In the genomic region with DNA sequence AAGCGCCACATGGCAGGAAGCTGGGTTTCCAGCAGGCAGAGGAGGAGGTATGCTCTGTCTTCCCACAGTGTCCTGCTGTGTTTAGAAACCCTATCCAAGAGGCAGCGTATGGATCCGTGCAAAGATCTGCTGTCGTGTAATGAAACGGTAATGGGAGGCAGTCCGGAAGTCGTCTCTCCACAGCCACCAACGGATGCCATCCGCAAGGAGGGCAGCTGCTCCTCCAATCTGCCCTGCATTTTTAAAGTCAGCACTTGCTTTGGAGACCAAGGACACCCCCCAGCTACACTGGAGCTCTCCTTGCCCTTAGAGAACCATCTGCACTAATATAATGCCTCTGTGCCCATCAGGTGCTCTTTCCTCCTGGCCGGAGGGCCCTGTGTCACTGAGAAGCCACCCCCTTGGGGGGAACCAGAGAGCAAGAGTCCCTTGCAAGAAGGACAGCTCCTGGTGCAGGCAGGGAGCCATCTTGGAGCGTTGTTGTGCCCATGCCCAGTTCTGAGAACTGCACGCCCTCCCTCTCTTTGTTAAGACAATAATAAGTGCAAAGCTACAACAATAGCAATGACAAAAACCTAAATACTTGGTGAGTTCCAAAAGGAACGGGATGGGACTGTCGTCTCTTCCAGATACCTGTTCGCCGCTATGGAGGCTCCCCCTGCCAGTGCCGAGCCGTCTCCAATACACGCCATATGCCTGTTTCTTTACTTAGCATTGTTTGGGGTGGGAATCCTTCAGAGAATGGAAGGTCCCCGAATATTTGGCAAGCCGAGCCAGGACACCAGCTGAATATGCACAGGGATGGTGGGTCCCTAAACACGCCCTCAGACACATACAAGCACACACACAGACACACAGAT, we compare ENCODE assay signal across 12 mouse cellular contexts.
A peak's percentile ranks its signal among the peaks of the same experiment; 100 is the strongest.
DNase-seq lines count a peak whose midpoint lies in the region; ATAC-seq and TF ChIP-seq lines count a peak whose summit lies in the region.
"Had no signal": no experiment of that assay in that cellular context is flagged by ENCODE, and none has a peak within 500 bp of the region (broad histone marks: within the 10 kb centered on the region; RNA-seq: fewer than 3 reads in every experiment).

No protein-coding gene starts in this region.

- H3K4me3 ChIP-seq in hindbrain, embryonic 10.5 days = no peak overlapping the region
- no peak overlapping the region for H3K4me3 ChIP-seq in hindbrain, embryonic 11.5 days (ENCODE audit: low read depth, low read length)
- H3K4me3 ChIP-seq in forebrain, postnatal 0 days (ENCODE audit: low read depth, low read length) = no peak overlapping the region
- H3K4me3 ChIP-seq: limb, embryonic 10.5 days; liver, embryonic 15.5 days had no signal

- 74% methylated on average over 22 of the region's 22 CpGs for WGBS in hindbrain, embryonic 10.5 days
- WGBS in hindbrain, embryonic 11.5 days = 76% methylated on average over 22 of the region's 22 CpGs
- WGBS in forebrain, postnatal 0 days = 59% methylated on average over 22 of the region's 22 CpGs

- no peak for TF ChIP-seq CTCF in forebrain, postnatal 0 days (IDR thresholded peaks at IDR 0.05; ENCODE audit: low read depth)

- H3K9ac ChIP-seq in hindbrain, embryonic 11.5 days (ENCODE audit: low read depth, low read length) = no peak overlapping the region
- H3K9ac ChIP-seq in forebrain, postnatal 0 days = no peak overlapping the region
- H3K9ac ChIP-seq: liver, embryonic 15.5 days had no signal

- no peak for ATAC-seq in hindbrain, embryonic 11.5 days (ENCODE audit: low FRiP score)
- peak; percentile 76 for ATAC-seq in forebrain, postnatal 0 days
- no peak for ATAC-seq in monocyte, adult 5-6 weeks (replicated peaks; ENCODE audit: insufficient number of reproducible peaks, low FRiP score, low TSS enrichment, poor library complexity, severe bottlenecking)

- H3K4me1 ChIP-seq in hindbrain, embryonic 10.5 days (replicated peaks) = peaks cover 14% of the 10 kb centered on the region
- no peaks in the 10 kb centered on the region for H3K4me1 ChIP-seq in hindbrain, embryonic 11.5 days (replicated peaks; ENCODE audit: control insufficient read depth, insufficient read depth, low read length)
- peaks cover 7% of the 10 kb centered on the region for H3K4me1 ChIP-seq in forebrain, postnatal 0 days (ENCODE audit: insufficient read depth)
- H3K4me1 ChIP-seq: liver, embryonic 15.5 days had no signal

- no peaks in the 10 kb centered on the region for H3K27me3 ChIP-seq in hindbrain, embryonic 10.5 days (ENCODE audit: insufficient read depth, poor library complexity, severe bottlenecking)
- no peaks in the 10 kb centered on the region for H3K27me3 ChIP-seq in hindbrain, embryonic 11.5 days (ENCODE audit: control insufficient read depth, insufficient read depth, low read length)
- H3K27me3 ChIP-seq in forebrain, postnatal 0 days (ENCODE audit: insufficient read depth, low read length) = no peaks in the 10 kb centered on the region
- H3K27me3 ChIP-seq: liver, embryonic 15.5 days had no signal

- no peaks in the 10 kb centered on the region for H3K36me3 ChIP-seq in hindbrain, embryonic 10.5 days
- H3K36me3 ChIP-seq in hindbrain, embryonic 11.5 days (ENCODE audit: control insufficient read depth, insufficient read depth, low read length) = no peaks in the 10 kb centered on the region
- H3K36me3 ChIP-seq in forebrain, postnatal 0 days (ENCODE audit: insufficient read depth) = no peaks in the 10 kb centered on the region
- H3K36me3 ChIP-seq: limb, embryonic 10.5 days; liver, embryonic 15.5 days had no signal

- DNase-seq in hindbrain, embryonic 10.5 days (ENCODE audit: low spot score) = no peak
- DNase-seq in hindbrain, embryonic 11.5 days (ENCODE audit: low spot score) = no peak
- DNase-seq in cerebellum, adult 9-10 months = peak; percentile 86
- DNase-seq in forebrain, postnatal 0 days = peak; percentile 68
- DNase-seq in layer of hippocampus, postnatal 14 days (ENCODE audit: low spot score in 2 of 2) = peak; percentile 73 to 75
- DNase-seq in left cerebral cortex, adult 11 months (ENCODE audit: low spot score) = no peak
- no peak for DNase-seq in embryo, embryonic 10.5 days (ENCODE audit: low spot score)
- DNase-seq: kidney, postnatal 25 days; spleen, adult 18-20 months had no signal

- H3K27ac ChIP-seq in hindbrain, embryonic 10.5 days = peak overlapping the region; percentile 47
- H3K27ac ChIP-seq in hindbrain, embryonic 11.5 days (ENCODE audit: low read depth, low read length) = no peak overlapping the region
- H3K27ac ChIP-seq in forebrain, postnatal 0 days (ENCODE audit: low read depth, low read length) = no peak overlapping the region
- H3K27ac ChIP-seq: limb, embryonic 10.5 days; liver, embryonic 15.5 days had no signal

- H3K9me3 ChIP-seq in hindbrain, embryonic 10.5 days = no peaks in the 10 kb centered on the region
- no peaks in the 10 kb centered on the region for H3K9me3 ChIP-seq in hindbrain, embryonic 11.5 days (ENCODE audit: control insufficient read depth, low read length)
- no peaks in the 10 kb centered on the region for H3K9me3 ChIP-seq in forebrain, postnatal 0 days (ENCODE audit: low read length)
- H3K9me3 ChIP-seq: limb, embryonic 10.5 days; liver, embryonic 15.5 days had no signal

- no peak overlapping the region for H3K4me2 ChIP-seq in hindbrain, embryonic 11.5 days (replicated peaks; ENCODE audit: low read depth, low read length)
- H3K4me2 ChIP-seq in forebrain, postnatal 0 days (ENCODE audit: low read depth) = peak overlapping the region; percentile 16
- H3K4me2 ChIP-seq: liver, embryonic 15.5 days had no signal

Comparison
In these comparisons a context has a peak if more than half of its experiments do, and no peak if none do; other contexts are left out.
1. DNase-seq: peak in cerebellum, adult 9-10 months (single experiment), forebrain, postnatal 0 days (single experiment) and layer of hippocampus, postnatal 14 days (2 of 2); none in hindbrain, embryonic 10.5 days (single experiment), hindbrain, embryonic 11.5 days (single experiment), left cerebral cortex, adult 11 months (single experiment) and embryo, embryonic 10.5 days (single experiment).